Mouse (Mus musculus): Measurements from ENCODE around the gene Prss16. TPM values are rescaled to one million over a fixed set of nuclear protein-coding genes. Genes with fewer than 3 reads are reported as not detected.
A peak's percentile ranks its signal among the peaks of the same experiment; 100 is the strongest.

Gene Prss16
- polyA plus RNA-seq, 1 experiment, result 0.98 TPM

GRCm38 (mm10) chr13:22026058-22027031 is 16.8 kb upstream of the Prss16 start:
- H3K27ac ChIP-seq (ENCODE audit: insufficient read depth, low read length), result no peak overlapping the region
- no peaks in the 10 kb centered on the region for H3K4me1 ChIP-seq (ENCODE audit: control insufficient read depth, insufficient read depth, low read length)
- peak overlapping the region; percentile 74 for H3K4me3 ChIP-seq (ENCODE audit: insufficient read depth, low read length)
- TF ChIP-seq POLR2A (IDR thresholded peaks at IDR 0.05; ENCODE audit: low read depth, low read length) (no peak), CTCF (IDR thresholded peaks at IDR 0.05; ENCODE audit: borderline replicate concordance, insufficient read depth, low read length) (no peak)

DNA sequence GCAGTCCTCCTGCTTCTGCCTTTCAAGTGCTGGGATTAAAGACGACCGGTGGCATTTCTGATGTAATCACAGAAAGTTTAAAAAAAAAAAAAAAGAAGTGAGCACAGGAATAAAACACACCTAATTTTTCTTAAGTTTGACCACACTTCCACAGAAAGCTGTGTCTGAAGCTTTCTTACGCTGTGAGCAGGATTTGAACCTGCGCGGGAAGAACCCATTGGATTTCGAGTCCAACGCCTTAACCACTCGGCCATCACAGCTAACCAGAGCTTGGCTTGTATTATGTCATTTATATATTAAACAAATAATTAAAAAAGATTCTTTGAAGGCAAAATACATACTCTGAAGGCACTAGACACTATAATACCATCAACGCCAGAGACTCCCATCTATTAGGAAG is 12.7 kb upstream of the Prss16 start:
- no peak for TF ChIP-seq CTCF (IDR thresholded peaks at IDR 0.05; ENCODE audit: borderline replicate concordance, insufficient read depth, low read length)
- no peak for TF ChIP-seq POLR2A (IDR thresholded peaks at IDR 0.05; ENCODE audit: low read depth, low read length)
- no peaks in the 10 kb centered on the region for H3K4me1 ChIP-seq (ENCODE audit: control insufficient read depth, insufficient read depth, low read length)
- H3K27ac ChIP-seq (ENCODE audit: insufficient read depth, low read length), result peak overlapping the region; percentile 60
- peak overlapping the region; percentile 98 for H3K4me3 ChIP-seq (ENCODE audit: insufficient read depth, low read length)

GRCm38 (mm10) chr13:22021581-22021980 is 12.0 kb upstream of the Prss16 start:
- TF ChIP-seq CTCF (IDR thresholded peaks at IDR 0.05; ENCODE audit: borderline replicate concordance, insufficient read depth, low read length) (no peak), POLR2A (IDR thresholded peaks at IDR 0.05; ENCODE audit: low read depth, low read length) (no peak)
- H3K27ac ChIP-seq (ENCODE audit: insufficient read depth, low read length), result peak overlapping the region; percentile 60
- no peaks in the 10 kb centered on the region for H3K4me1 ChIP-seq (ENCODE audit: control insufficient read depth, insufficient read depth, low read length)
- H3K4me3 ChIP-seq (ENCODE audit: insufficient read depth, low read length), result peak overlapping the region; percentile 98

- H3K4me1 ChIP-seq (ENCODE audit: control insufficient read depth, insufficient read depth, low read length), result no peaks in the 10 kb centered on the region
- no peak for TF ChIP-seq POLR2A (IDR thresholded peaks at IDR 0.05; ENCODE audit: low read depth, low read length)
- no peak for TF ChIP-seq CTCF (IDR thresholded peaks at IDR 0.05; ENCODE audit: borderline replicate concordance, insufficient read depth, low read length)
- peak overlapping the region; percentile 98 for H3K4me3 ChIP-seq (ENCODE audit: insufficient read depth, low read length)
- peak overlapping the region; percentile 60; the same call in 1 of the 2 replicates for H3K27ac ChIP-seq (ENCODE audit: insufficient read depth, low read length)
Measured at GRCm38 (mm10) chr13:22020901-22021339, 11.4 kb upstream of the Prss16 start.

DNA sequence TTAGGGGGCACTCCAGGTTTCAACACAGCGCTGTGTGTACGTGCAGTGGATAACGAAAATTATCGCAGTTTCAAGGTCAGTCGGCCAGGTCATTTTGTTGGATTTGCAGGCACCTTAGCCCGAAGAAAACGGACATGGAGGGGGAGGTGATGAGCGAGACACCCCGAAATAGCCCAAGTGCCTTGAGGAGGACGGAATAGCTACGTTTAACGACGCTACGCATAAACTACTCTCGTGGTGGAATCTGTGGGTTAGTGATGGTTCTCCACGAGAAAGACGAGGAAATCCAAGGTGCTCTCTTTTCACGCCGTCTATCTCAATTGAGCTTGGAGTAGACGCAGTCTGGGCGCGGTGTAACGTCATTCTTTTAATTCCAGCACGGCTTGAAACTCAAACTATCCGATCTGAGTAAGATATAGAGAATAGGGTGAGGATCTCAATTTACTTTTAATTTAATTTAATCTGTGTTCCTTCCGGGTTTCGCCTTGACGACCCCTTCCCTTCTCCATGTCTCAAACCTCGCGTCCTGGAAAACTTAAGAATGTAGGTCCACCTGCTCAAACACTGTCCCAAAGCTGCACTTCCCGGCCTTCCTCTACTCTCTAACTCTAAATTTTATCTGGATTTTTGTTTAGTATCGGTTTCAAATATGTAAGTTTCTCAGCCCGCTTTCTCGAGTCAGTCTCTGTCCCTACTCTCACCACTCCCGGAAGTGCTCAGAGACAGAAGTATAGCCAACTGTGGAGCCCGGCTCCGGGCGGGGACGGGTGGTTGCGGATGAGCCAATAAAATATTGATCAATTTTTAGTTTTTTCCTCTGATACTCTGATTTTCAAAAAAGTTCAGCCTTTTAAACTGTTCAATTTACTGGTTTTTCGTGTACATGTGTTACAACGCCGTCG is 10.6 kb upstream of the Prss16 start:
- TF ChIP-seq CTCF (IDR thresholded peaks at IDR 0.05; ENCODE audit: borderline replicate concordance, insufficient read depth, low read length) (no peak), POLR2A (IDR thresholded peaks at IDR 0.05; ENCODE audit: low read depth, low read length) (no peak)
- Histone ChIP-seq H3K4me1 (ENCODE audit: control insufficient read depth, insufficient read depth, low read length) (no peaks in the 10 kb centered on the region), H3K27ac (ENCODE audit: insufficient read depth, low read length) (no peak overlapping the region), H3K4me3 (ENCODE audit: insufficient read depth, low read length) (peak overlapping the region; percentile 66)

DNA sequence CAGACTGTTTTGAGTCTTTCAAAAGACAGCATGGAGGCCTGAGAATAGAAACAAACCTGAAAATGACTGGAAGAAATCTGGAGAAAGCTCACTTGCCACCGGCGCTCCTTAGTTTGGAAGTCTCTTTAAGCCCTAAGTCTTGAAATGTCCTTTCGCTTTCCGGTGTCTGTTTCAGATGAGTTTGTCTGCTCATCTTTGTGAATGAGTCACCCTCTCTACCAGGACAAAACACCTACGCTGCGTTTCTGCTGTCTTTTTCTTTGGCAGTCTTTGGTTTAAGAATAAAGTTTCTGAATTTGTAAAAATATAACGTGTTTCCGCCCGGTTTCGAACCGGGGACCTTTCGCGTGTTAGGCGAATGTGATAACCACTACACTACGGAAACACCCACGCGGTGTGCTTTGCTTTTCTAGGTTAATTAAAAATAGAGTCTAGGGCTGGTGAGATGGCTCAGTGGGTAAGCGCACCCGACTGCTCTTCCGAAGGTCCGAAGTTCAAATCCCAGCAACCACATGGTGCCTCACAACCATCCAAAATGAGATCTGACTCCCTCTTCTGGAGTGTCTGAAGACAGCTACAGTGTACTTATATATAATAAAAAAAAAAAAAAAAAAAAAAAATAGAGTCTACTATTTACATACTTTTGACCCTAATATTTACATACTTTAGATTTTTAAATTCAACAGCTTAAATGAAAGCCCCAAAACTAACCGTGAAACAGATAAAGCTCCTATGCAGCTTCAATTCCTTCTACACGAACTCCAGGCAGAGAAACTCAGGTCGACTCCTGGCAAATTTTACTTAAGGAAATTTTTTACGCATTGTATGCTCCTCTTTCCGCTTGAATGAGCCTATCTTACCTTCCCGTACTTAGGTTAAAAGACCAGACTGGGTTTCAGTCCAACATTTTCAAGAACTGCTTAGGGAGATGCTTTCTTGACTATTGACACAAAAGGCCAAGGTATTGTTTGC is 6.2 kb upstream of the Prss16 start:
- H3K4me3 ChIP-seq (ENCODE audit: insufficient read depth, low read length), result peak overlapping the region; percentile 25
- TF ChIP-seq POLR2A (IDR thresholded peaks at IDR 0.05; ENCODE audit: low read depth, low read length), result no peak
- TF ChIP-seq CTCF (IDR thresholded peaks at IDR 0.05; ENCODE audit: borderline replicate concordance, insufficient read depth, low read length), result no peak
- H3K4me1 ChIP-seq (ENCODE audit: control insufficient read depth, insufficient read depth, low read length), result peaks cover 3% of the 10 kb centered on the region; the same call in 1 of the 2 replicates
- H3K27ac ChIP-seq (ENCODE audit: insufficient read depth, low read length), result no peak overlapping the region

DNA sequence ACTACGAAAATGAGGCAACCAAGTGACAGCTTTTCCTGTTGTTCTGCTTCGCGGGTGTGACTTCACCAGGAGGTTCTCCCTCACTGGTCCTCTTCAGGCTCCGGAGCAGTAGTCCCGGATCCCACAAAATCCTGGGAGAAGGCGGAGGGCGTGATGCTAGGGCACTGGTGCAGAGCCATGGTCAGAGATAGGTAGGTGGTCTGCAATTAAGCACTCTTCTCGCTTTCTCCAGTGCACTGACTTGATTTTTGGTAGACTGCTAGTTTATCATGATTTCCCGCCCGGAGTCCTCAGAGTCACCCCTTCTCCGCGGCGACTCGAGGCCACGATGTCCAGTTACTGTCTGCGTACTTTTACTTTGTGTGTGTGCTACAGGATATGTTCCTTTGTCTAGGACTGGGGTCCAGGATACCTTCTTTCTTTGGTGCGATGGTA is 4.9 kb upstream of the Prss16 start:
- Histone ChIP-seq H3K4me3 (ENCODE audit: insufficient read depth, low read length) (no peak overlapping the region), H3K4me1 (ENCODE audit: control insufficient read depth, insufficient read depth, low read length) (peaks cover 3% of the 10 kb centered on the region; the same call in 1 of the 2 replicates), H3K27ac (ENCODE audit: insufficient read depth, low read length) (no peak overlapping the region)
- no peak for TF ChIP-seq POLR2A (IDR thresholded peaks at IDR 0.05; ENCODE audit: low read depth, low read length)

DNA sequence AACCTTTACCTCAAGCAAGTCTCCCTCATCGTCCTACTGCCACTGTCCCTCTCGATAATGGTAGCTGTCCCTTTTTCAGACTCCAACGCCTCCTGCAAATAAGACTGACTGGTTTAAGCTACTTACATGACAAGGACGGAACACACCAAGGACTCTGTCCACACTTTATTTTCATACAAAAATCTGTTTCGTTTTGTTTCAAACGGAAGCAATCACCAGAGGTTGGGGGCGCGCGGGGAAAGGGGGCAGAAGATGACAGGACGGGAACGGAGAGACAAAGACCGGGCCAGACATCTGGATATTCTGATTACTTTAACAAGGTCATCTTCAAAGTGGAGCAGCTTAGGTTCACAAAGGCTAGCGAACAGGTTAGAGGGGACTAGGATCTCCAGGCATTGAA is 4.2 kb upstream of the Prss16 start:
- no peak for TF ChIP-seq POLR2A (IDR thresholded peaks at IDR 0.05; ENCODE audit: low read depth, low read length)
- no peak overlapping the region for H3K4me3 ChIP-seq (ENCODE audit: insufficient read depth, low read length)
- H3K4me1 ChIP-seq (ENCODE audit: control insufficient read depth, insufficient read depth, low read length), result peaks cover 3% of the 10 kb centered on the region; the same call in 1 of the 2 replicates
- no peak overlapping the region for H3K27ac ChIP-seq (ENCODE audit: insufficient read depth, low read length)

- Histone ChIP-seq H3K27ac (ENCODE audit: insufficient read depth, low read length) (no peak overlapping the region), H3K4me1 (ENCODE audit: control insufficient read depth, insufficient read depth, low read length) (0 out of 2 replicates have a peak, but pooled peaks cover 2% of the 10 kb centered on the region), H3K4me3 (ENCODE audit: insufficient read depth, low read length) (no peak overlapping the region)
- TF ChIP-seq CTCF (IDR thresholded peaks at IDR 0.05; ENCODE audit: borderline replicate concordance, insufficient read depth, low read length) (no peak), POLR2A (IDR thresholded peaks at IDR 0.05; ENCODE audit: low read depth, low read length) (no peak)
Measured at GRCm38 (mm10) chr13:22008707-22009106, 835 bp downstream of the Prss16 start.
